Mouse (Mus musculus) MEL (cell line): ENCODE measurements at regions not wholly inside any gene's neighbourhood (a gene's known extent, or its start where the extent isn't known, plus 50 kb on each side); places are given as distances from the start of the nearest gene placed in this dataset.

Experiments used
- CHD2 ChIP-seq: IDR thresholded peaks from 2 replicates; pipeline ENCODE4 v1.6.1; 2011; ENCODE audit warnings: low read length, improper control_type of control experiment
- CTCF ChIP-seq, 3 experiments: IDR thresholded peaks in 2 of 3; conservative IDR thresholded peaks in 1 of 3; 2 replicates each; pipeline ENCODE4 v1.5.1; 2011 to 2012; ENCODE audit warnings: low read length in 3 of 3, low read depth in 2 of 3, mild to moderate bottlenecking in 2 of 3, improper control_type of control experiment in 1 of 3, inconsistent platforms in 1 of 3, mixed read lengths in 1 of 3, moderate library complexity in 1 of 3; ENCODE audit not compliant: control insufficient read depth in 1 of 3, insufficient read depth in 1 of 3, poor library complexity in 1 of 3, severe bottlenecking in 1 of 3
- E2F4 ChIP-seq: IDR thresholded peaks from 2 replicates; pipeline ENCODE4 v1.6.1; 2011; ENCODE audit warnings: low read depth, low read length, improper control_type of control experiment, borderline replicate concordance
- GATA1 ChIP-seq: IDR thresholded peaks from 2 replicates; pipeline ENCODE4 v1.6.1; 2011; ENCODE audit warnings: low read depth, low read length, improper control_type of control experiment
- HCFC1 ChIP-seq: IDR thresholded peaks from 2 replicates; pipeline ENCODE4 v1.6.1; 2012; ENCODE audit warnings: low read depth, mild to moderate bottlenecking, inconsistent platforms, low read length, improper control_type of control experiment, moderate library complexity
- KAT2A ChIP-seq: conservative IDR thresholded peaks from 2 replicates; pipeline ENCODE4 v1.6.1; 2012; ENCODE audit warnings: low read depth, low read length, improper control_type of control experiment, inconsistent platforms
- MAFK ChIP-seq: IDR thresholded peaks from 2 replicates; pipeline ENCODE4 v1.6.1; 2011; ENCODE audit warnings: low read depth, mild to moderate bottlenecking, low read length, improper control_type of control experiment, borderline replicate concordance
- MAX ChIP-seq: IDR thresholded peaks from 2 replicates; pipeline ENCODE4 v1.6.1; 2011; ENCODE audit warnings: low read length, improper control_type of control experiment
- MXI1 ChIP-seq: IDR thresholded peaks from 2 replicates; pipeline ENCODE4 v1.6.1; 2011; ENCODE audit warnings: mild to moderate bottlenecking, low read depth, low read length, improper control_type of control experiment
- POLR2A ChIP-seq, 2 experiments: IDR thresholded peaks; 2 replicates each; pipeline ENCODE4 v1.6.1; 2011 to 2012; ENCODE audit warnings: low read length in 2 of 2, mild to moderate bottlenecking in 2 of 2, control low read depth in 1 of 2, improper control_type of control experiment in 1 of 2, low read depth in 1 of 2, moderate library complexity in 1 of 2; ENCODE audit not compliant: control insufficient read depth in 1 of 2, insufficient read depth in 1 of 2, poor library complexity in 1 of 2
- TAL1 ChIP-seq: IDR thresholded peaks from 2 replicates; pipeline ENCODE4 v1.6.1; 2012; ENCODE audit warnings: mild to moderate bottlenecking, inconsistent platforms, low read length, moderate library complexity, mixed read lengths
- TBP ChIP-seq: IDR thresholded peaks from 2 replicates; pipeline ENCODE4 v1.8.0; 2011; ENCODE audit warnings: low read depth, low read length, improper control_type of control experiment
- ZC3H11A ChIP-seq: IDR thresholded peaks from 2 replicates; pipeline ENCODE4 v1.6.1; 2012; ENCODE audit warnings: low read depth, mild to moderate bottlenecking, inconsistent platforms, low read length, improper control_type of control experiment

DNA sequence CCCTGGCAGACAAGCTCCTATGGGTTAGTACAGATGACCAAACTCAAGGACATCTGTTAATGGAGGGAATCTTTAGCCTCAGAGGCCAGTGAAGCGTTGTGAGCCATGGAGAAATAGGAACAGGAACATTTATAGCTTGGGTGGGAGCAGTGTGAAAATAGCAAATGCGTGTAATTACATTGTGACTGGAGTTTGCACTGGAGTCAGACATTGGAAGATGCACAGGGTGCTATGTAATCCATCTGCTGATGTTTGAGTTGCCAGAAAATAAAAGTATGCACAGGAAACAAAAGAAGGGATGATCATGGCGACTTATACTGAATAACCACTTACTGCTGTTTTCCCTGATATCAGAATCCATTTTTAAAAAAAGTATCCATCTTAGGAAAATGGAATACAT, 2940.3 kb upstream of the Lrrc6 start:
- TF ChIP-seq POLR2A (IDR thresholded peaks at IDR 0.05; ENCODE audit: control insufficient read depth in 1 of 2, insufficient read depth in 1 of 2, low read depth in 1 of 2, low read length in 2 of 2, poor library complexity in 1 of 2) (no peak), ZC3H11A (no peak), GATA1 (no peak), E2F4 (no peak), TAL1 (no peak), KAT2A (no peak), CTCF (IDR thresholded peaks at IDR 0.05 in 2 of 3, conservative IDR thresholded peaks at IDR 0.05 in 1 of 3; ENCODE audit: control insufficient read depth in 1 of 3, insufficient read depth in 1 of 3, low read depth in 2 of 3, low read length in 3 of 3, poor library complexity in 1 of 3, severe bottlenecking in 1 of 3) (no peak), MAFK (no peak), MXI1 (no peak), TBP (no peak), MAX (no peak), CHD2 (no peak), HCFC1 (no peak)
